Mouse (Mus musculus) midbrain, embryonic 16.5 days (tissue): Measurements from ENCODE around the gene Cenpc1. TPM values are rescaled to one million over a fixed set of nuclear protein-coding genes. Genes with fewer than 3 reads are reported as not detected.
A peak's percentile ranks its signal among the peaks of the same experiment; 100 is the strongest.

Experiments
- ATAC-seq: fragments of 200-750 bp; cut with Nextera tagmentation; 2 replicates; pipeline ENCODE4 v1.8.0; 2017; ENCODE audit warnings: moderate TSS enrichment
- H3K27ac ChIP-seq: fragments of 300-500 bp; sonication (generic); 2 replicates; pipeline ENCODE4 v1.5.1; 2014; ENCODE audit warnings: mild to moderate bottlenecking, low read length, mixed read lengths
- H3K27me3 ChIP-seq: fragments of 300-500 bp; sonication (generic); 2 replicates; pipeline ENCODE4 v1.6.1; 2014; ENCODE audit warnings: low read depth, low read length, mixed read lengths; ENCODE audit not compliant: control insufficient read depth, insufficient read depth
- H3K36me3 ChIP-seq: fragments of 300-500 bp; sonication (generic); 2 replicates; pipeline ENCODE4 v1.6.1; 2014; ENCODE audit warnings: mild to moderate bottlenecking, low read length, moderate library complexity, mixed read lengths; ENCODE audit not compliant: control insufficient read depth, insufficient read depth
- H3K4me1 ChIP-seq: fragments of 300-500 bp; sonication (generic); 2 replicates; pipeline ENCODE4 v1.6.1; 2014; ENCODE audit warnings: mild to moderate bottlenecking, low read length, mixed read lengths; ENCODE audit not compliant: control insufficient read depth, insufficient read depth
- H3K4me2 ChIP-seq: fragments of 300-500 bp; sonication (generic); 2 replicates; pipeline ENCODE4 v1.6.1; 2014; ENCODE audit warnings: mild to moderate bottlenecking, low read length, mixed read lengths
- H3K4me3 ChIP-seq: fragments of 300-500 bp; sonication (generic); 2 replicates; pipeline ENCODE4 v1.5.1; 2014; ENCODE audit warnings: low read depth, mild to moderate bottlenecking, low read length, moderate library complexity, mixed read lengths
- H3K9ac ChIP-seq: fragments of 300-500 bp; sonication (generic); 2 replicates; pipeline ENCODE4 v1.6.1; 2014; ENCODE audit warnings: low read depth, low read length, mixed read lengths
- H3K9me3 ChIP-seq: fragments of 300-500 bp; sonication (generic); replicated peaks from 2 replicates; pipeline ENCODE4 v1.6.1; 2014; ENCODE audit warnings: mild to moderate bottlenecking, low read length, mixed read lengths; ENCODE audit not compliant: control insufficient read depth, poor library complexity, severe bottlenecking
- WGBS: fragments of 180-500 bp; shearing (Covaris S2); extraction: QIAGEN DNeasy Blood & Tissue Kit; methylation state at CpG from one replicate; pipeline ENCODE4 v1.1.7; 2014; 5-methylcytosine and 5-hydroxymethylcytosine counted together
- polyA plus RNA-seq: library from polyadenylated mRNA; unstranded; fragments of >200 nt; fragmentation: Nextera tagmentation; extraction: Ambion mirVana; gene quantifications from 2 replicates; pipeline ENCODE4 v1.2.1, GENCODE M21; 2015

Cenpc1 gene
- polyA plus RNA-seq, 1 experiment from 2014 or later = 33.2 TPM

- WGBS = 1% methylated on average over 17 of the region's 17 CpGs
- ATAC-seq = peak; percentile 59
- Histone ChIP-seq H3K27me3 (no peaks in the 10 kb centered on the region), H3K27ac (peak overlapping the region; percentile 90), H3K9ac (peak overlapping the region; percentile 43; the same call in 1 of the 2 replicates), H3K4me2 (peak overlapping the region; percentile 68), H3K4me1 (peaks cover 14% of the 10 kb centered on the region), H3K36me3 (no peaks in the 10 kb centered on the region), H3K9me3 (no peaks in the 10 kb centered on the region), H3K4me3 (peak overlapping the region; percentile 72)
Measured at GRCm38 (mm10) chr5:86065876-86066550, 630 bp upstream of the Cenpc1 start.

DNA sequence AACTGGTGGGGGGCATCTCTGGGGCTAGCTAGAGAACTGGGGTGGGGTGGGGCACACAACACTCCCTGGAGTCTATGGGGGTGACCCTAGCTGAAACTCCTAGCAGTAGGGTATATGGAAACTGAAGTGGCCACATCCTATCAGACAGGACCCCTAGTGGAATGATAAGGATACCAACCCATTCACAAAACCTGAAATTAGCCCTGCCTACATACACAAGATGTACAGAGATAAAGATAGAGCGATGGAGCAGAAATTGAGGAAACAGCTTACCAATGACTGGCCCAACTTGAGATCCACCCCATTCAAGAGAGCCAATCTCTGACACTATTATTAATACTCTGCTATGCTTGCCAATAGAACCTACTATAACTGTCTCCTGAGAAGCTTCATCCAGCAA lies 1.9 kb downstream of the Cenpc1 start:
- H3K4me3 ChIP-seq = no peak overlapping the region
- H3K27me3 ChIP-seq = no peaks in the 10 kb centered on the region
- H3K4me1 ChIP-seq = peaks cover 14% of the 10 kb centered on the region
- peak overlapping the region; percentile 68; the same call in 1 of the 2 replicates for H3K4me2 ChIP-seq
- WGBS = 100% methylated on average over 1 of the region's 1 CpGs
- no peak overlapping the region for H3K9ac ChIP-seq
- H3K9me3 ChIP-seq = no peaks in the 10 kb centered on the region
- H3K27ac ChIP-seq = no peak overlapping the region
- no peaks in the 10 kb centered on the region for H3K36me3 ChIP-seq
- no peak for ATAC-seq

GRCm38 (mm10) chr5:86029820-86030219 lies 35.6 kb downstream of the Cenpc1 start:
- peaks cover 21% of the 10 kb centered on the region for H3K36me3 ChIP-seq
- no peaks in the 10 kb centered on the region for H3K27me3 ChIP-seq
- no peaks in the 10 kb centered on the region for H3K9me3 ChIP-seq
- H3K4me3 ChIP-seq = no peak overlapping the region
- 86% methylated on average over 2 of the region's 2 CpGs for WGBS
- H3K27ac ChIP-seq = no peak overlapping the region
- no peaks in the 10 kb centered on the region for H3K4me1 ChIP-seq
- no peak for ATAC-seq
- H3K9ac ChIP-seq = no peak overlapping the region
- no peak overlapping the region for H3K4me2 ChIP-seq

DNA sequence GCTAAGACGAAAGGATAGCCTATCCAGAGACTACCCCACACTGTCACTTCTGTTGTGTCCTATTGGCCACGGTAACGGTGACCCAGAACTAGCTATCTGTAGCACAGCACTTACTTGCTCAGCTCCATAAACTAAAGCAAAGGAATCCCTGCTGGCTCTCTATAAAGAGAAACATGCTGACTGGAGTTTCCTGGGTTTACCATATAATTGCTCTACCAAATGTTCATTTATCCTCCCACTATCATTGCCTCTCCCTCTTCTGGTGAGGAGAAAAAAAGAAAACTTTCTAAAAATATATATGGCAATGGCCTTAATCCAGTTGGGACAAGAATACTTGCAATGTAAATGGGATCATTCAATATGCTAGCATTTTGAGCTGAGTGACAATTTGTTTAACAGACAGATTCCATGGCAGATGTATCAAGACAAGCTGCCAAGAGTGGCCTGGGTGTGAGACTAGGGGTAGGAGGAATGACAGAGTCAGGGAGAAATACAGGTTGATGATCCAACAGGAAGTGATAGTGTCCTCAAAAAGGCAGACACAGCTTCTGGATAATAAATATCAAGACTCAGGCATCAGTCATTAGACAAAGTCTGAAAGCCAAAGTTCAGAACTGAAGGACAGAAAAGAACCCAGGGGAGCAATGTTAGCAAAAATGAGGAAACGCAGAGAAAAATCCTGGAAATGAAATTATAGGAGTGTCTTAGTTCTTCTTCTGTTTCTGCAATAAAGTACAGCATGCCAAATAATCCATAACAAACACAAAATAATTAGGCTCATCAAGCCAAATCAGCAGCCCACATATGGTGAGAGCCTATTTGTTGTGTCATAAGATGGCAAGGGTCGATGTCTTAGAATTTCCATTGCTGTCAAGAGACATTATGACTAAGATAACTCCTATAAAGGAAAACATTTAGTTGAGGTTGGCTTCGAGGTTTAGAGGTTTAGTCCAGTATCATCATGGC lies 68.6 kb downstream of the Cenpc1 start:
- Histone ChIP-seq H3K9ac (no peak overlapping the region), H3K9me3 (no peaks in the 10 kb centered on the region), H3K4me2 (no peak overlapping the region), H3K36me3 (no peaks in the 10 kb centered on the region), H3K4me1 (no peaks in the 10 kb centered on the region), H3K27me3 (no peaks in the 10 kb centered on the region), H3K27ac (no peak overlapping the region), H3K4me3 (no peak overlapping the region)
- no peak for ATAC-seq
- WGBS = 83% methylated on average over 6 of the region's 6 CpGs

- H3K9me3 ChIP-seq = no peaks in the 10 kb centered on the region
- no peak overlapping the region for H3K4me3 ChIP-seq
- 58% methylated on average over 1 of the region's 1 CpGs for WGBS
- no peaks in the 10 kb centered on the region for H3K4me1 ChIP-seq
- no peak overlapping the region for H3K27ac ChIP-seq
- H3K27me3 ChIP-seq = no peaks in the 10 kb centered on the region
- ATAC-seq = no peak
- H3K36me3 ChIP-seq = no peaks in the 10 kb centered on the region
- no peak overlapping the region for H3K9ac ChIP-seq
- H3K4me2 ChIP-seq = no peak overlapping the region
Measured at GRCm38 (mm10) chr5:85994551-85994950, 70.8 kb downstream of the Cenpc1 start.

GRCm38 (mm10) chr5:85992805-85993721 lies 72.3 kb downstream of the Cenpc1 start:
- 92% methylated on average over 4 of the region's 4 CpGs for WGBS

DNA sequence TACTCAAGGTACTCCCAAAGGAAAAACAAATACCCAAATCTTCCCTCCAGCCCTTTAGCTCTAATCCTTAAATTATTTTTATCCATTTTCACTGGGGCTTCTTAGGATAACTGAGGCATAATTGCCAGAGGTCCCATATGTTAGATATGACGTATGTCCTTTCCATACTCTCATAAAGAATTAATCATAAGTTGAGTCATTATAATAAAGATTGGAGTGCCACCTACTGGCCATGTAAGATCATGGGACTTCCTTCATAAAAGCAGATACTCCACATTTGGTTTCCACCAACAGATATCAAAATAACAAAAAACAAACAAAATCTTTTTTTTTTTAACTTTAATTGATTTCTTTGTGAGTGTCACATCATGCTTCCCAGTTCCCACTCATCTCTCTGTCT lies 73.3 kb downstream of the Cenpc1 start:
- WGBS = 7% methylated on average over 1 of the region's 1 CpGs
- H3K9ac ChIP-seq = no peak overlapping the region
- H3K27me3 ChIP-seq = no peaks in the 10 kb centered on the region
- no peak for ATAC-seq
- no peaks in the 10 kb centered on the region for H3K4me1 ChIP-seq
- H3K27ac ChIP-seq = no peak overlapping the region
- no peak overlapping the region for H3K4me3 ChIP-seq
- H3K36me3 ChIP-seq = no peaks in the 10 kb centered on the region
- H3K9me3 ChIP-seq = no peaks in the 10 kb centered on the region
- H3K4me2 ChIP-seq = no peak overlapping the region

More at GRCm38 (mm10) chr5:85992805-85993721, 72.3 kb downstream of the Cenpc1 start:
- Histone ChIP-seq H3K27me3 (no peaks in the 10 kb centered on the region), H3K4me2 (no peak overlapping the region), H3K9ac (no peak overlapping the region), H3K4me1 (no peaks in the 10 kb centered on the region), H3K4me3 (no peak overlapping the region), H3K36me3 (no peaks in the 10 kb centered on the region), H3K9me3 (no peaks in the 10 kb centered on the region), H3K27ac (no peak overlapping the region)
- peak; percentile 49; the same call in 1 of the 2 replicates for ATAC-seq

DNA sequence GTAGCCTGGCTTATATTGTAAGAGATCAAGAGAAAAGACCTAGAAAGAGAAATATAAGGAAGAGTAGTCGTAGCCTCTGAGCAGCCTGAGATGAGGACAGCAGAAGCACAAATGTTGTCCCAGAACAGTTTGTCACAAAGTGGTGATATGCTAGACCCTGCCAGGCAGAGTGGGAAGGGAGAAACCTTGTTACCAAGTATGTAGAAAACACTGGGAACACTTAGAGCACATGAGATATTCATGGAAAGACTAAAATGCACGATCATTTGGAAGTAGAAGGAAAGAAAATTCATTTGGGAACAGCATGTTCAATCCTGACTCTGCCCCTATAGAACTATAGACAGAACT lies 77.9 kb downstream of the Cenpc1 start:
- Histone ChIP-seq H3K27me3 (no peaks in the 10 kb centered on the region), H3K4me3 (no peak overlapping the region), H3K9me3 (no peaks in the 10 kb centered on the region), H3K4me2 (no peak overlapping the region), H3K9ac (no peak overlapping the region), H3K27ac (no peak overlapping the region), H3K4me1 (no peaks in the 10 kb centered on the region), H3K36me3 (no peaks in the 10 kb centered on the region)
- no peak for ATAC-seq
- 87% methylated on average over 2 of the region's 2 CpGs for WGBS
